Mouse (Mus musculus) gastrocnemius, postnatal 10 days (tissue): Measurements from ENCODE around the gene Mcoln2. TPM values are rescaled to one million over a fixed set of nuclear protein-coding genes. Genes with fewer than 3 reads are reported as not detected.

Experiments
- DNase-seq: peaks from one replicate; pipeline ENCODE4 v3.0.0; 2021; ENCODE audit warnings: mixed read lengths
- long read RNA-seq, 2 experiments: library from polyadenylated mRNA; stranded (forward); transcript quantifications; one replicate each; pipeline ENCODE4 v2.0.0; 2021
- total RNA-seq, 2 experiments: library from RNA; stranded (reverse); gene quantifications; 2 replicates each; pipeline ENCODE4 v1.2.3; 2021

Mcoln2 gene
- total RNA-seq, result under 1 TPM; 0.14 to 0.54 TPM
- long read RNA-seq, experiment 1, partial matches to known transcripts, result 0 of 1 reads
- long read RNA-seq, experiment 1, other reads (novel, unspliced or antisense), result 0 of 1 reads
- long read RNA-seq, experiment 2, result 0 reads

DNA sequence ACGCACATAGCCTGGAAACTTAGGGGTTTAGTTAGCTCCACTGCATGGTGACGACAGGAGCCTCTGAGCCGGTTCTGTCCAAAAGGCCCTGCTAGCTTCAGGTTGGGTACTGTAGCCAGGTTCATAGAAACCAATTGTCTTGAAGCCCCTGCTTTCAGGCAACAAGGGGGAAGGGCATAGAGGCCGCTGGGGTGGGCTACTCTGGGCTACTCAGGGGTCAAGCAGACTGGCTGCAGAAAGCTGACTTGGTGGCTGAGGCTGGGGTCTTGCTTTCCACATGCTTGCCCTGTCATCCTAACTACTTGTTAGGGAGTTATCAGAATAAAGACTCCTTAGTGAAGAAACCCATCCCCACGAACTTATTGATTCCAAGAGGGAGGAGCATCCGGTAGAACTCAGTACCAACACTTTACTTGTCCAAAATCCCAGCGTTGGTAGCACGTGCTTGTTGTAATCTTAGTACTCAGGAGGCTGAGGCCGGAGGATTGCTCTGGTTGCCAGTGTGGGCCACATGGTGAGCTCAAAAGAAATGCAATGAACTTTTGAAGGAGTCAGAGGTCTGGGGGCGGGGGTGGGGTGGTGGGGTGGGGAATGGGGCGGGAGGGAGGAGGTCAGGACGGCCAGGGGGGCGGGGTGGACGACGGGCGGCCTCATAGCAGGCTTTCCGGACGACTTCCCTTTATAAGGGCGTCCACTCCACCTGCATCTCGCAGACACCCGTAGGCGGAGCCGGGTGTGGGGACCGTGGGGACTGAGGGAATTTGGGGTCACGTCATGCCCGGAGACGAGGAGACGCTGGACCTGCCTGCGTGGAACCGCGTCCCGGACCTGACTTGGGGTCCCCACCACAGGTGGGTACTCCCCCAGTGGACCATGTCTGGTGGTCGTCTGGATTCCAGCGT lies at the start of gene Mcoln2:
Gene Mcoln2 (plus strand): TSS at position 678 of the 902 bp plus-strand sequence.
- DNase-seq, result peak; percentile 10

DNA sequence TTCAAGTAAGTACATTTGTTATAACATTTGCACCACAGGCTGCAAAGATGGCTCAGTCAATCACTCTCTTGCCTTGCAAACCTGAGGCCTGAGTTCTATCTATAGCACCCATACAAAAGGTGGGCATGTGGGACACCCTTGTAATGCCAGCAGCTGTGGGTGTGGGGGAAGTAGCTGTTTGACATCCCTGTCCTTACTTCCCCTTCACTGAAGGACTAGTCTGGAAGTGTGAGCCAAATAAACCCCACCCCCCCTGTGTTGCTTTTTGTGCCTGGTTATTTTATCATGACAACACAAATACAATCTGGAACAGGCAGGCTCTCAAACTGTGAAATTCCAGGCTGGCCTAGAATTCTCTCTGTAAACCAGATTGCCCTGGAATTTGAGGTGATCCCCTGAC lies 49.7 kb upstream of the Mcoln2 start:
- no peak for DNase-seq

DNA sequence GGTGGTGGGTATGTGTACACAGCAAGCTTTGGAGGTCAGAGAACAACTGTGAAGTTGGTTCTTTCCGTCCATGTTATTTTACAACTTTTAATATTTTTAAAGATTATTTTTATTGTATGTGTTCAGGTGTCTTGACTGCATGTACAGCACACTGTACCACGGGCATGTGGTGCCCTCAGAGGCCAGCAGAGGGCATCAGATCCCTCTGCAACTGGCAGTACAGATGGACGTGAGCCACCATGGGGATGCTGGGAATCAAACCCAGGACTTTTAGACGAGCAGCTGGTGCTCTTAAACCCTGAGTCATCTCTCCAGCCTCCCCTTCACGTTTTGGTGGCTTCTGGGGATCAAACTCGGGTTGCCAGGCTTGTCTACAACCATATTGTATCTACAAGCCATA lies 47.6 kb upstream of the Mcoln2 start:
- no peak for DNase-seq

DNA sequence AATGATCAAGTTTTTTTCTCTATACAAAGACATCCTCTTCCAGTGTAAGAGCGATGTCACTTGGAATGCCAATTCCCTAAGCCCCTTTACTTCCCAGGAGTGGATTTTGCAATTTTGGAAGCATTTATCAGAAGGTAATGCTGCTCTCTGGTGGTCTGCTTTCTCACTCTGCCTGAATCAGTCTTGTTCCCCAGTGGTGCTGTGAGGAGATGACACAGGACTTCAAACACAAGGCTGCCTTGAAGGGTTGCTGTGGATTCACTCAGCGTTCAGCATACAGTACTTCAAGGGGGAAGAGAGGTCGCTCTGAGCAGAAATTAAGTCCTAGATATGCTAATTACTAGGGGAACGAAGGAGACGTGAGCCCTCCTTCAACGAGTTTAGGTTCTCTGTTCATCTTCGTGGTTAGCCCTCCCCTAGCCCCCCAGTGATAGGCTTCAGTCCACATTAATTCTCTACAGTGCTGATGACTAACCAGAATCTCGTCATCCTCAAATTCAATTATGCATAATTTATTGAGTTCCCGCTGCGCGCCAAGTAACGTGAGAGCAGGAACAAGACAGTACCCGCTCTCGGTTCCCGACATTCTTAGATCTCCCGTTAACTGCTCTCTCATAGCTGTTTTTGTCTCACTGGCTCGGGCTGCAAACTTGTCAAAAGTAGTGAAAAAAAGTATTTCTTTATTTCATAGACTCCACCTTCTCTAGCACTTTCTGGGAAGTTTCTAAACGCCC lies 42.4 kb upstream of the Mcoln2 start:
- peak; percentile 27 for DNase-seq

DNA sequence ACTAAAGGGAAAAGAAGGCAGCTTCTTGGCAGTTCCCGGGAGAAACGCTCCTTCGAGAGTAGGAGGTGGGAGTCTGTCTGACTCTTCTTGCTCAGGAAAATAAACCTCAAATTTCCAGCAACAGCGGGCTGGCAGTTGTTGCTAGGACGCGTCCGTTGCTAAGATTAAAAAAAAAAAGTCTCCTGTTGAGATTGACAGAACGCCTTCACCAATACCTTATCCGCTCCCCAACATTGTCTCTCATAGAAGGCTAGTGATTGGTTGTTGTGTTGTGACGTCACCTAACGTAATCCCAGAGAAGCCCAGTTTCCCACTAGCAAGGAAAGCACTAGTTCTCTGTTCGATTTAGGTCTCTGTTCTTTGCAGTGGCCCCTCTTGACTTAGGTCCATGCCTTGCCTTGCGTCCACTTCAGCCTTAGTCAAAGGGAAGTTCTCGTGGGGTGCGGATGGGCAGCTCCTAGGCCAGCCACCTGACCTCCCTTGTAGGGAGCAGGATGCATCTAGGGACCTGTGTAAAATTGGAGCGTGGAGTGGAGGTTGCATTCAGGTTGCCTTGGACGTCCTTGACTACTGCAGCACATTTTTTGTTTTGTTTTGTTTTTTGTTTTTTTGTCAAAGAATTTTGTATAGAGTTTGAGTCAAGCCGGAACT lies 41.6 kb upstream of the Mcoln2 start, which contains the start of gene Wdr63:
Gene Wdr63 (minus strand): TSS at position 210 of the 651 bp plus-strand sequence.
- no peak for DNase-seq

DNA sequence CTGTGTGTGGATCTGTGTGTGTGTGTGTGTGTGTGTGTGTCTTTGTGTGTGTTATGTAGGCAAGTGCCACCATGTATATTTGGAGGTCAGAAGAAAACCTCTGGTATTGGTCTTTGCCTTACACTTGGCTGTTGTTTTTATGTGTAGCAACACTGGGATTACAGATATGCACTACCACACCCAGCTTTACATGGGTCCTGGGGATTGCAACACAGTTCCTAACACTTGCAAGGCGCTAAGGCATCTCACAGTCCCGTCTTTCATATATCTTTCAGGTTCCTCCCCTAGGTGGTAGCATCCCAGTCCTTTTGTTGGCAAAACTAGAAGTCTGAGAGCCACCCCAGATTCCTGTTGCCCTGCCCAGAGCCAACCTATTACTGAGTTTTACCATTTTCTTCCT lies 40.7 kb upstream of the Mcoln2 start:
- DNase-seq, result no peak

DNA sequence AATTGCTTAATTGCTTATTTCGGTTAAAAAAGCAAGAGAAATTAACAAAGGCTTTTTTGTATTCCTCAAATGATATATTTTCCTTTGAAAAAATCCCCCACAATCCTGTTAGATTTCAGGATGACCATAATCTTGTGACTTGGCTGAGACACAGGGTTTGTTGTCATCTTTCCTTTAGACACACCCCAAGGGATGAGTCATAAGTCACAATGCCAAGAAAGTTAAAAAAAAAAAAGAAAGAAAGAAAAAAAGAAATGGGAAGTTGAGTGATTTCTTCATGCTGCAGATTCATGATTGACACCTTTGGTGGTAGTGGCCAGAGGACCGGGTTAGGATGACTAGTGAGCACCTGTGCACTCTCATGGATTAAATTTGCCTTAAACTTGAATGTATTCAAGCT lies 39.3 kb upstream of the Mcoln2 start:
- DNase-seq, result no peak

DNA sequence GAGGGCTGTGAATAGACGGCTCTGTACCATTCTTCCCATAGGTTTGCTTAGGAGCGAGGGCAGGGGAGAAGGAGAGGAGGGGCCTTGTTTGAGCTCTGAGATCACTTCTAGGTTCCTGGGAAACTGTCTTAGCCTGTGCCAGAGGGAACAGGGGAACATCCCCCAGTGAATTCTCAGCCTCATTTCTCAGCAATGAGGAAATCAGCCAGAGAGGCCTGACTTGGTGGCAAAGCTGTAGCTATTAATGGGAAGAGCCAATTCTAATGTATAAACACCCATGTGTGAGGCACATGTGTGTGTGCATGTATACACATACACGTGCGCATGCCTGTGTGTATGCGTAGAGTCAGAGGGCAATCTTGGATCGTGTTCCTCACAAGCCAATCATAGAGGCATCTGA lies 38.7 kb upstream of the Mcoln2 start:
- no peak for DNase-seq

DNA sequence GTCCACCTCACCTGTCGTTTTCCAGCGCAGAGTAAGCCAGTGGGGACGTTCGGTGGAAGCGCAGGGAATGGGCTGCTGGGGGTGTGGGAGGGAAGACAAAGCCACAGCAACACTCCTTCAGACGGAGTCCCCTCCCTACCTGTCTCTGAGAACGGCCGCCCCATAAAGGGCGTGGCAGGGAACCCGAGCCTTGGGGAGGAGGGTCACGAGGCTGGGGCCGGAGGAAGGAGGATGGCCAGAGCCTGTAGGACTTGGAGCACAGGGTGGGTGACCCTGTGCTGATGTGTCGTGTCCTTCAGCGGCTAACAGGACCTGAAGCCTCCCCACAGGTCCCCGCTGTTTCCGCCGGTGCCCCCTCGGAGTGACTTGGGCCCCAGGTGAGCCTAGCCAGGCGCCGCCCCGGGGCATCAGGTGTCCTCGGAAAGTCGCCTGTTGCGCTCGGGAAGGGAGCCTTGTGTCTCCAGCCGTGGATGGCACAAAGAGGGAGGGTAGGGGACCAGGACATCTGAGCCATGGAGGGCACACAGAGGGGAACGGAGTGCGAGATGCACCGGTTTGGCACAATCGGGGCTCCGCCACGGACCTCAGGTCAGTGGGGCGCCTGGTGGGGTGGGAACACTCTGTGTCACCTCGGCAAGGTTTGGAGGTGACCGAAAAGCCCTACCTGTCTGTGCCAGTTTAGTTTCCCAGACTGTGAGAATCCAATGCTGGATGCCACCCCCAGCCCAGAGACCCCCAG lies 32.2 kb upstream of the Mcoln2 start, which contains the start of gene Mcoln3:
Gene Mcoln3 (plus strand): TSS at position 193 of the 739 bp plus-strand sequence.
- no peak for DNase-seq

DNA sequence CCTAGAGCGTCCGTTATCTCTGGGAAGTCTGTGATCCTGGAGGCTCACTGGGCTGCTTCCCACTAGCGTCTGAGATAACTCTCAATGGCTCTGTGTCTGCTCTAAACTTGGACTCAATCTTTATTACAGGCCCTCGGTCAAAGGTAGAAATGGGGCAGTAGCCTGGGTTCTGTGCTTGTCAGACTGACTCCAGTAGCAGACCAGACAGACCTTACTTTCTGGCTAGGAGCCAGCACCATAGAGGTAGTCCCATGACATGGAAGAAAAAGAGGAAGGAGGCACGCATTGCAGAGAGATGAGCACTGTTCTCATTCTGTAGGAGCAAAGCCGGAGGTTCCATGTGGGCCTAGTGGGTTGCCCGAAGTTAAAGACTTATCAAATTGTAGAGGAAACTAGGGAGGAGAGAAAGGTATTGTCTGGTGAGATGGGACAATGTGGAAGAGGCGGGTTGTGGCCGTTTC lies 31.6 kb upstream of the Mcoln2 start:
- no peak for DNase-seq

DNA sequence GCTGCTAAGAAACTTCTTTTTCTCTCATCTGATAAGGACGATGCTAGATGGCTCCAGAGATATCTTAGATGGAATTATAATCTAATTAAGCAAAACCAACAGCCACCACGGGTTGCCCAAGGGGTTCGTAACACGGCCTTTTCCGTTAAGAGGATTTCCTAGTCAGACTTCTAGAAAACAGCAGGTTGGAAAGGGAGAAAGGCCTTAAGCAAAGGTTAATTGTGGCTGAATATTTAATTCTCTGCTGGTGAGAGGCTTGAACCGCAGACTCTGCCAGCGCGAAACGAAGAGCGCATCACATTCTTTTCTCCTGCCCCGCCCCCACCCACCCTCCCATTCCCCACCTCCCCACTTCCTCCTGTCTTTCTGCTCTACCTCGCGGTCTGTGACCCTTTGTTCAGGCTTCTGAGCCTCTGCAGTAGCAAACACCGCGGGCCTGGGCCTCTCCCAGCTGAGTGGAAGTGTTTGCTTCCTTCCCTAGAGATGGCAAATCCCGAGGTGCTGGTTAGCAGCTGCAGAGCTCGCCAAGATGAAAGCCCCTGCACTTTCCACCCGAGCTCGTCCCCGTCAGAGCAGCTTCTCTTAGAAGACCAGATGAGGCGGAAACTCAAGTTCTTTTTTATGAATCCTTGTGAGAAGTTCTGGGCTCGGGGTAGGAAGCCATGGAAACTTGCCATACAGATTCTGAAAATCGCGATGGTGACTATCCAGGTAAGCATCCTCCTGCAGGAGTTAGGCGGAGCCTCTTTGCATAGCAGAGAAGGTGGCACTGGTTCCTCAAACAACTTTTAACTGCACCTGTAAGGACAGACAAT lies 28.1 kb upstream of the Mcoln2 start:
- DNase-seq, result no peak

DNA sequence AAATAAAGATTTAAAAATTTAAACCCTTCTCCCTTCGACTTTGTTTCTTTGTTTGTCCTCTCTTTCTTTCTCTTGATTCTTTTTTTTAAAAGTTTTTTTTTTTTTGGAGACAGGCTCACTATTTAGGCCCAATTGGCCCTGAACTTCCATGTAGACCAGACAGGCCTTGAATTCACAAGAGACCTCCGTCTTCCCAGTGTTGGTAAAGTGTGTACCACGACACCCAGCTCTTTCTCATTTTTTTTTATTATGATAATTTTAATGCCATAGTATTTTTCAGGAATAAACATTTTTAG lies 27.6 kb upstream of the Mcoln2 start:
- no peak for DNase-seq

DNA sequence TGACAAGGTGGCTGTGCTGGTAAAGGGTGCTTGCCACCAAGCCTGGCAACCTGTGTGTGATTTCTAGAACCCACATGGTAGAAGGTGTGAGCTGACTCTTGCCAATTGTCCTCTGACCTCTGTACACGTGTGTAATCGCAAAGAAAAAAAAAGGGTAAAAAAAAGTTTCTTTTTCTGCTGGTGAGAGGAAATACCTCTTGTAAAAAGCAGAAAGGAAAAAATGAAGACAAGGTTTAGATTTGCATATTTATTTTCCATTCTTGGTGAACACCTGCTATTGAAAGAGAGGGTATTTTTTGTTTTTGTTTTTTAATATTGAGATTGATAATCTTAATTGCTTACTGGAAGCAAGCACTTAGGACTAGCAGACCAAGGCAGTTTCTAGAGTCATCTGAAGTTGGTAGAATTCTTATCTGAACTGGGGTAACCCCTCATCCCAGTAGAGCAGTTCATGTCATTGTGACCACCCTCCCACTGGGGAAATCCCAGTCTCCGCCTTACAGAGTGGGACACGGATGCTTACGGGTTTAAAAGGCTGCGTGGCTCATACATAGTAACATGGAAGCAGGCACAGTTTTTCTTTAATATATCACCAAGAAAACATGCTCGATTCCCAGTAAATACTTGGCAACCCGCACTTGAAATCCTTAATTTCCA lies 26.7 kb upstream of the Mcoln2 start:
- DNase-seq, result no peak

DNA sequence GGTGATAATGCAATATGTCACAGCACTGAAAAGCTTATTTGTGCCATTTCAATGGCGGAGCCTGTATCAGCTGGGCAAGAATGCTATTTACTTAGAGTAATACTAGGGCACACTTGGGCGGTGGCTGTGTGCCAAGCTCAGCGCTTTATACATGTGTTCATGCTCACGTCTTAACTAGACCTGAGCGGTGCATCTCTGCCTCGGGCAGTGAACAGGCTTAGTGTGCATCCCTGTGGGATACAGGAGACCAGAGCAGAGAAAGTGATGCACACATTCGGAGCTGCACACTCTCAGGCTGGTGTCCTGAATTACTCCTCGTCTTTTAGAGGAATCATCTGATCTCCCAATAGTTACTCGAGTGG lies 26.2 kb upstream of the Mcoln2 start:
- no peak for DNase-seq

DNA sequence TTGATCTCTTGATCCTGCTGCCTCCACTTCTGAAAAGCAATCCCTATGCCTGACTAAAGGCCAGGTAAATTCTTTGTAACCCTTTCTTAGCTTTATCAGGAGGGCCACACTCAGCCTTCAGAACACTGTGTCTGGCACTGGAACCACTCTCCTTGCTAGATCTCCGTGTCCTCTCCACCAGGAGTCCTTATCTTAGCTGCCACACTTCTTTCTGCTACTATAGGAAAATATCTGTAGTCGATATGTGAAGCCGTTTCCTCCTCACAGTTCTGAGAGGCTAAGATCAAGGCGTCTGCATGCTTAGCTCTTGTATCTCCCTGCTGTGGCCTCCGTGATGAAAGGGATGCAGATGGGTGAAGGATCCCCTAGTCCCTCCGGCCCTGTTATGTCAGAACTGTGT lies 22.4 kb upstream of the Mcoln2 start:
- no peak for DNase-seq

DNA sequence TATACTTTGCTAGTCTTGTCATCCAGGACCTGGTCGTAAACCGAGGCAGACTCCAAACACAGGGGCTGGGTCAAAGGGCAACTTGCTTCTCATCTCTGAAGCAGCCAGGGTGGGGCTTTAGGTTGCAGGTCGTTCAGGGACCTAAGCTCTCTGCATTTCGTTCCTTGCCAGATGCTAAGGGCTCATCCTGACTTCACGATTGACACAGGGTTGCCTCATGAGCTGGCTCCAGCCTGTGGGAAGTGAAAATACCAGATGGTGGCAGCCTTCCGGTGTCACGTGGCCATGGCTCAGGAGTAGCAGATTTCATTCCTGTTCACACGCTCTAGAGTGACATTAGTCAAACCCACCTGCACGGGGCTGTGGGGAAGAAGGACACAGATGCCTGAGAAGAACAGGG lies 14.8 kb upstream of the Mcoln2 start:
- no peak for DNase-seq

DNA sequence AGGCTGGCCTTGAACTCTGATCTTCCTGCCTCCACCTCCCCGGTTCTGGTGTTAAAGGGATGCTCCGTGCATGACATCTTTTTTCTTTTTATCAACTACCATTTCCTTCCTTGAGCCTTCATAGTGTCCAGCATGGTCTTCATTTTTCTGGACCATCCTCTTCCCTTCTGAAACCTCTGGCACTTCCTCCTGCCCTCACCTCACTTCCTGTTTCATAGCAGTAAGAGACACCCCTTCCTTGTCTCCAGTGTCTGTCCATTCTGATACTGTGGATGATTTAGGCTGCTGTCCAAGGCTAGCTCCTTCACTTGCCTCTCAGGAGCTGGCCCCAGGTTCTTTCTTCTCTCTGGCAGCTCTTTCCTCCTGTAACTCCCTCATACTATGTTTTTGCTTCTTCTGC lies 14.2 kb upstream of the Mcoln2 start:
- DNase-seq, result no peak

DNA sequence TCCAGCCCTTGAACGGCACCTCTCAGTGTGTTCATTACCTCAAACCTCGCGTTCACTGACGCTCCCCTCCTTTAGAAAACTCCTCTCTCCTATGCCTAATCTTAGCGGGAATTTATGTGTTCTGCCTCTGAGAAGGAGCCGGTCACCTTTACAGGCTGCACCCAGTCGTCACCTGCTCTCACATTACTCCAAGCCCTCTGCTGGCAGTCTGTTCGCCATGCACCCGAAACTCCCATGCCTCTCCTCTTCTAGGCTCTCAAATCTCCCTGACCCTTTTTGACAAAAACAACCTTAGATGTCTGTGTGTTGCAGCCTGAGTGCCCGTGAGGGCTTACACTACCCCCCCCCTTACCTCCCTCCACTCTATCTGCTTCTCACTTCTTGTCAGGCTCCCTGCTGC lies 13.2 kb upstream of the Mcoln2 start:
- DNase-seq, result no peak

DNA sequence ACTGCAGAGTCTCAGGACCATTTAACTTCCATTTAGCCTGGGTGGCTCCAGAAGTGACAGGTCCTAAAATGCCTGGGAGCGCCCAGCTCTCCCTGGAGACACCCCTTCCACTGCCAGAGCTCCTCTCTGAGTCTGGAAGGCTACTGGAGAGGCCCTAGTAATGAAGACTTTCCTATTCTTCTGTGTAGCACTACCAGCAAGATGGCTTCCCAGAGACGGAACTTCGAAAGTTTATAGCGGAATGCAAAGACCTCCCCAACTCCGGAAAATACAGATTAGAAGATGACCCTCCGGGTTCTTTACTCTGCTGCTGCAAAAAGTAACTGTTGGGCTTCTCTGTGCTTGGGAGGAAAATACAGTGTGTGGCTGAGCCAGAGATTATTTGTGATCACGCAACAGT lies 9.4 kb upstream of the Mcoln2 start:
- no peak for DNase-seq

DNA sequence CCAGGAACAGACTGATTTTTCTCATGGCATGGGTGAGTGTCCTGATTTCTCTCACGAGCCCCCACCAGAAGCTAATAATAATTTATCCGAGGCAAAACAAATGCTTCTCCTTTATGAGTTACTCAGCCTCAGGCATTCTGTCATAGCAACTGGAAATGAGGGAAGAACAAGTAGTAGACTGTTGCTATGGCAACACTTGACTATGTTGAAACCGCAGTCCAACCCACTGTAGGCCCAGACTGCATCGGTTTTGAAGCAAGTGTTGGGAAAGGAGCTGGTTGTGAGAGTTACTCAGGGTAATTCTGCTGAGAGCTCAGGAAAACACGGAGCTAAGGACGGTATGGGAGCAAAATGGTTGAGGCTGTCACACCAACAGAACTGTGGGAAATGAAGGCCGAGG lies 7.1 kb upstream of the Mcoln2 start:
- DNase-seq, result no peak

DNA sequence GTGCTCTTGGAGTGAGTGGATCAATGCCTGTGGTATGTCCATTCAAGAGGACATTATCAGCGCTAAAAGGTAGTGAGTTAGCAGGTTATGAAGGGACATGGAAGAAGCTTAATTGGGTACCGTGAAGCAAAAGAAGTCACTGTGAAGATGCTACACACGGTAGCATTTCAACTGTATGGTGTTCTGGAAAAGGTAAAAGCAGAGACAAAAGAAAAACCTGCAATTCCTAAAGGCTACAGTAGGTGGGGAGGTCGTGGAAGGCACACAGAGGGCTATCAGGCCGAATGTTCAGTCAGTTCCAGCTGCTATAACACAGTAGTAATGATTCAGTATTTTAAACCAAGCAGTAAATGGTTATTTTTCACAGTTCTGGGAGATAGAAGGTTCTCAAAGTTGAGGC lies 4.1 kb upstream of the Mcoln2 start:
- no peak for DNase-seq
